Mouse (Mus musculus) MEL (cell line): ENCODE results near the gene Zfp652.

Source experiments
- CTCF ChIP-seq, 3 experiments: IDR thresholded peaks in 2 of 3; conservative IDR thresholded peaks in 1 of 3; 2 replicates each; pipeline ENCODE4 v1.5.1; 2011 to 2012; ENCODE audit warnings: low read length in 3 of 3, low read depth in 2 of 3, mild to moderate bottlenecking in 2 of 3, improper control_type of control experiment in 1 of 3, inconsistent platforms in 1 of 3, mixed read lengths in 1 of 3, moderate library complexity in 1 of 3; ENCODE audit not compliant: control insufficient read depth in 1 of 3, insufficient read depth in 1 of 3, poor library complexity in 1 of 3, severe bottlenecking in 1 of 3
- USF1 ChIP-seq: IDR thresholded peaks from 2 replicates; pipeline ENCODE4 v1.6.1; 2014; ENCODE audit warnings: low read depth, mild to moderate bottlenecking, inconsistent platforms, low read length, improper control_type of control experiment, moderate library complexity
- ZC3H11A ChIP-seq: IDR thresholded peaks from 2 replicates; pipeline ENCODE4 v1.6.1; 2012; ENCODE audit warnings: low read depth, mild to moderate bottlenecking, inconsistent platforms, low read length, improper control_type of control experiment
- ZMIZ1 ChIP-seq: IDR thresholded peaks from 2 replicates; pipeline ENCODE4 v1.6.1; 2012; ENCODE audit warnings: low read depth, mild to moderate bottlenecking, inconsistent platforms, low read length, improper control_type of control experiment, moderate library complexity

DNA sequence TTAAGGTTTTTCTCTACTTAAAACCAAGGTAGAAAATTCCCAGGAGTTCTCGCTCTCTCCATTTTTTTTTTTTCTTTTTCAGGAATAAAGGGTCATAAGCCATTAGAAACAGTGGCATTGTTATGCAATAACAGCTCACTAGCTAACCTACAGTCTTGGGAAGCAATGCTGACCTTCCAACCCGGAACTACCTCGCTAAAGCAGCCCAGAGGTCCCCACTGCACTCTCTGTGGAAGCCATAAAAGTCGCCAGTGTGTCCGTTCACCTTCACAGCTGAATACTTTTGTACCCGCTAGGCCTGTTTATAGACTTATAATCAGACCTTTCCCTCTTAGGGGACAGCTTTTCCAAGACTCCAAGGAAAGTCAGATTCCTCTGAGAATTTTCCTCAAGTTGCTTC, 55.8 kb downstream of the Zfp652 start:
- no peak for TF ChIP-seq ZMIZ1
- TF ChIP-seq CTCF (IDR thresholded peaks at IDR 0.05 in 2 of 3, conservative IDR thresholded peaks at IDR 0.05 in 1 of 3; ENCODE audit: control insufficient read depth in 1 of 3, insufficient read depth in 1 of 3, low read depth in 2 of 3, low read length in 3 of 3, poor library complexity in 1 of 3, severe bottlenecking in 1 of 3), result no peak
- TF ChIP-seq ZC3H11A, result no peak
- no peak for TF ChIP-seq USF1
